Mouse (Mus musculus): Measurements from ENCODE around the gene Sh2d6.

DNA sequence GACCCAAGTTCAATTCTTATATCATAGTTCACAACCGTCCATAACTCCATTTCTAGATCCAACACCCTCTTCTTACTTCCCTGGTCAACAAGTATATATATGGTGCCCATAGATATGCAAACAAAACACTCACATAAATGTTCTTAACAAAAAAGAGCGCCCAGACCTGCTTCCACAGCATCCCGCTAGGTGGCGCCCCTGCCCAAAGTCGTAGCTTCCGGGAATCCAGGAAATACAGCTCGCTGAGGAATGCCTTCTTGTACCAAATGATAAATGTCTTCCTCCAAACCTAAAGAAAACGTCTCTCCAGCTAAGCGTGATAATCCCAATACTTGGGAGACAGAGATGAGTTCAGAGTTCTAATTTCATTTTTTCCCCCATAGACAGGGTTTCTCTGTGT is 13.7 kb upstream of the Sh2d6 start:
- TF ChIP-seq CTCF (IDR thresholded peaks at IDR 0.05; ENCODE audit: borderline replicate concordance, insufficient read depth, low read depth, low read length), result peak; percentile 75; the same call in 1 of the 2 replicates
- no peak for TF ChIP-seq POLR2A (IDR thresholded peaks at IDR 0.05; ENCODE audit: borderline replicate concordance, insufficient read depth, low read length)
